Mouse (Mus musculus) hindbrain, postnatal 0 days (tissue): ENCODE data around the gene Fam222b. TPM values are rescaled to one million over a fixed set of nuclear protein-coding genes. Genes with fewer than 3 reads are reported as not detected.
A peak's percentile ranks its signal among the peaks of the same experiment; 100 is the strongest.

Experiments
- ATAC-seq: fragments of 200-750 bp; cut with Nextera tagmentation; 2 replicates; pipeline ENCODE4 v1.8.0; 2017; ENCODE audit warnings: mild to moderate bottlenecking, moderate TSS enrichment, moderate library complexity
- DNase-seq: peaks from one replicate; pipeline ENCODE4 v3.0.0-alpha.2; 2015; ENCODE audit warnings: low spot score
- H3K27ac ChIP-seq: fragments of 300-500 bp; sonication (generic); 2 replicates; pipeline ENCODE4 v1.5.1; 2014; ENCODE audit warnings: mild to moderate bottlenecking
- H3K27me3 ChIP-seq: fragments of 300-500 bp; sonication (generic); 2 replicates; pipeline ENCODE4 v1.6.1; 2014; ENCODE audit warnings: low read length, mixed read lengths; ENCODE audit not compliant: insufficient read depth
- H3K36me3 ChIP-seq: fragments of 300-500 bp; sonication (generic); 2 replicates; pipeline ENCODE4 v1.6.1; 2014; ENCODE audit warnings: low read length, mixed read lengths; ENCODE audit not compliant: insufficient read depth
- H3K4me1 ChIP-seq: fragments of 300-500 bp; sonication (generic); 2 replicates; pipeline ENCODE4 v1.6.1; 2014; ENCODE audit warnings: antibody characterized with exemption, low read length, mixed read lengths; ENCODE audit not compliant: insufficient read depth
- H3K4me2 ChIP-seq: fragments of 300-500 bp; sonication (generic); 2 replicates; pipeline ENCODE4 v1.6.1; 2014; ENCODE audit warnings: low read depth, mild to moderate bottlenecking, low read length, moderate library complexity, mixed read lengths
- H3K4me3 ChIP-seq: fragments of 300-500 bp; sonication (generic); 2 replicates; pipeline ENCODE4 v1.5.1; 2014; ENCODE audit warnings: low read length
- H3K9ac ChIP-seq: fragments of 300-500 bp; sonication (generic); replicated peaks from 2 replicates; pipeline ENCODE4 v1.6.1; 2014; ENCODE audit warnings: mild to moderate bottlenecking, low read length, moderate library complexity, mixed read lengths
- H3K9me3 ChIP-seq: fragments of 300-500 bp; sonication (generic); 2 replicates; pipeline ENCODE4 v1.6.1; 2016; ENCODE audit warnings: low read length, mixed read lengths
- CTCF ChIP-seq: IDR thresholded peaks from 2 replicates; pipeline ENCODE4 v1.5.1; 2016; ENCODE audit warnings: antibody characterized with exemption, control low read depth, low read depth
- WGBS: fragments of 180-500 bp; shearing (Covaris S2); extraction: QIAGEN DNeasy Blood & Tissue Kit; methylation state at CpG from one replicate; pipeline ENCODE4 v1.1.7; 2014; 5-methylcytosine and 5-hydroxymethylcytosine counted together
- polyA plus RNA-seq: library from polyadenylated mRNA; unstranded; fragments of >200 nt; fragmentation: Nextera tagmentation; extraction: Ambion mirVana; gene quantifications from 2 replicates; pipeline ENCODE4 v1.2.1, GENCODE M21; 2015
- total RNA-seq: library from RNA; depleted of rRNA; stranded (reverse); fragments of >200 nt; gene quantifications from 2 replicates; pipeline ENCODE4 v1.2.3, GENCODE M21; 2014

Gene Fam222b
- total and polyA plus RNA-seq, 2 experiments from 2014 or later = 22.9 to 32.6 TPM

GRCm38 (mm10) chr11:78086925-78087479, 7.5 kb upstream of the Fam222b start:
- no peak for TF ChIP-seq CTCF
- Histone ChIP-seq H3K4me2 (no peak overlapping the region), H3K27me3 (no peaks in the 10 kb centered on the region), H3K36me3 (no peaks in the 10 kb centered on the region), H3K9me3 (no peaks in the 10 kb centered on the region), H3K27ac (no peak overlapping the region), H3K9ac (no peak overlapping the region), H3K4me1 (no peaks in the 10 kb centered on the region), H3K4me3 (no peak overlapping the region)
- DNase-seq (no peak), ATAC-seq (no peak)
- WGBS = 76% methylated on average over 4 of the region's 4 CpGs

DNA sequence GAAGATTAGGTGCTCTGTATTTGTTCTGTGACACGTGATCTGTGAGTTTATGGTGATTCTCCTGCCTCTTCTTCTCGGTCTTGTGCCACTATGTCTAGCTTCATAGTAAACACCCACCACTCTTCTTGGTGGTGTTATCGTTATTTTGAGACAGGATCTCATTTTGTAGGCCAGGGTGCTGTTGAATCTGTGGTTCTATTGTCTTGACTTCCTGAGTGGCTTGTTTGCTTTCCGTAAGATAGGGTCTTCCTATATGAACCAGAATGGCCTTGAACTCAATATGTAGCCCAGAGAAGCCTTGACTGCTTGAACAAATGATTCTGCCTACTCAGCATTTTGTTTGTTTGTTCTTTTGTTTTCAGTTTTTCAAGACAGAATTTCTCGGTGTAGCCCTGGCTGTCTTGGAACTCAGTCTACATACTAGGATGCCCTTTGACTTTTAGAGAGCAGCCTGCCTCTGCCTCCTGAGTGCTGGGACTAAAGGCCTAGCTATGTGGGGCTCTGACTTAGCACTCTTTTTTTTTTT, 6.6 kb upstream of the Fam222b start:
- DNase-seq = no peak
- no peak overlapping the region for H3K4me3 ChIP-seq
- WGBS = 75% methylated on average over 5 of the region's 5 CpGs
- no peak overlapping the region for H3K4me2 ChIP-seq
- no peak overlapping the region for H3K27ac ChIP-seq
- no peaks in the 10 kb centered on the region for H3K27me3 ChIP-seq
- H3K9me3 ChIP-seq = no peaks in the 10 kb centered on the region
- no peaks in the 10 kb centered on the region for H3K36me3 ChIP-seq
- no peak for TF ChIP-seq CTCF
- no peak for ATAC-seq
- no peaks in the 10 kb centered on the region for H3K4me1 ChIP-seq
- no peak overlapping the region for H3K9ac ChIP-seq

DNA sequence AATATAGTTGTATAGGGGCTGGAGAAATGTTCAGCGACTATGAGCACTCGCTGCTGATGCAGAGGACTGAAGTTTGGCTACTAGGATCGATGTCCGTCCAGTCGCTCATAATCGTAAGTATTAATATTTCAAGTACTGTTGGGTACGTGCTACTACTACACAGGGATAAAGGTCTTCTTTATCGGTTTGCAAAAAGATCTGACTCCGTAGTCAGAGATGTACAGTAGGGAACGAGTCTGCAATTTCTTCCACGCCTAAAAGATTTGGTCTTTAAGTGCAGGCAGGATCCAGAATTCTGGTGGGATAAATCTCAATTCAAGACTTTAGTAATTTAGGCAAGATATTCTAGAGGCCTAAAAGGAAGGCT, 340 bp upstream of the Fam222b start:
- no peaks in the 10 kb centered on the region for H3K36me3 ChIP-seq
- peak overlapping the region; percentile 84 for H3K27ac ChIP-seq
- 53% methylated on average over 11 of the region's 11 CpGs for WGBS
- TF ChIP-seq CTCF = no peak
- ATAC-seq (no peak), DNase-seq (no peak)
- H3K4me2 ChIP-seq = peak overlapping the region; percentile 86
- H3K4me3 ChIP-seq = peak overlapping the region; percentile 87
- H3K9ac ChIP-seq = peak overlapping the region; percentile 89
- H3K4me1 ChIP-seq = peaks cover 17% of the 10 kb centered on the region
- H3K27me3 ChIP-seq = no peaks in the 10 kb centered on the region
- H3K9me3 ChIP-seq = no peaks in the 10 kb centered on the region

- Histone ChIP-seq H3K9me3 (no peaks in the 10 kb centered on the region), H3K27ac (peak overlapping the region; percentile 84), H3K4me3 (peak overlapping the region; percentile 87), H3K4me1 (peaks cover 17% of the 10 kb centered on the region), H3K4me2 (peak overlapping the region; percentile 86), H3K36me3 (no peaks in the 10 kb centered on the region), H3K9ac (peak overlapping the region; percentile 89), H3K27me3 (no peaks in the 10 kb centered on the region)
- no peak for DNase-seq
- WGBS = 17% methylated on average over 5 of the region's 5 CpGs
- no peak for TF ChIP-seq CTCF
- no peak for ATAC-seq
These were observed 670 bp downstream of the Fam222b start for GRCm38 (mm10) chr11:78095144-78095516.

DNA sequence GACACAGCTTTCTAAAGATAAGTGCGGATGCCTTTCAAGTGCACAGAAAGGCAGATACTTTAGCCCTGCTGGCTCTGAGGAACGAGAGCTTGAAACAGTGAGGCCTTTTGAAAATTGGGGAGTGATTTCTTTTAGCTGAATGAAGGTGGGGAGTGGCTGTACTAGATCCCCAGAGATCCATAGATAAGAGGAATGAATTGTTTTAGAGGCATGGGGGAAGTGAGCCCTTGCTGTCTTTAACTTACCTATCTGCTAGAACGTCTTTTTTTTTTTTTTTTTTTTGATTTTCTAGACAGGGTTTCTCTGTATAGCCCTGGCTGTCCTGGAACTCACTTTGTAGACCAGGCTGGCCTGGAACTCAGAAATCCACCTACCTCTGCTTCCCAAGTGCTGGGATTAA, 2.6 kb downstream of the Fam222b start:
- peak overlapping the region; percentile 86 for H3K4me2 ChIP-seq
- H3K4me3 ChIP-seq = peak overlapping the region; percentile 18
- H3K36me3 ChIP-seq = no peaks in the 10 kb centered on the region
- 0 out of 2 replicates have a peak overlapping the region, but pooled peaks have one; percentile 16 for H3K27ac ChIP-seq
- peak overlapping the region; percentile 30; the same call in 1 of the 2 replicates for H3K9ac ChIP-seq
- H3K27me3 ChIP-seq = no peaks in the 10 kb centered on the region
- no peak for TF ChIP-seq CTCF
- H3K9me3 ChIP-seq = no peaks in the 10 kb centered on the region
- H3K4me1 ChIP-seq = peaks cover 17% of the 10 kb centered on the region
- no peak for DNase-seq
- ATAC-seq = no peak
- 42% methylated on average over 3 of the region's 3 CpGs for WGBS

GRCm38 (mm10) chr11:78100746-78101145, 6.3 kb downstream of the Fam222b start:
- H3K4me2 ChIP-seq = no peak overlapping the region
- DNase-seq (no peak), ATAC-seq (no peak)
- TF ChIP-seq CTCF = no peak
- H3K9ac ChIP-seq = no peak overlapping the region
- H3K27me3 ChIP-seq = no peaks in the 10 kb centered on the region
- no peaks in the 10 kb centered on the region for H3K36me3 ChIP-seq
- H3K9me3 ChIP-seq = no peaks in the 10 kb centered on the region
- H3K4me1 ChIP-seq = peaks cover 10% of the 10 kb centered on the region
- no peak overlapping the region for H3K27ac ChIP-seq
- H3K4me3 ChIP-seq = no peak overlapping the region
- WGBS = 89% methylated on average over 11 of the region's 11 CpGs

DNA sequence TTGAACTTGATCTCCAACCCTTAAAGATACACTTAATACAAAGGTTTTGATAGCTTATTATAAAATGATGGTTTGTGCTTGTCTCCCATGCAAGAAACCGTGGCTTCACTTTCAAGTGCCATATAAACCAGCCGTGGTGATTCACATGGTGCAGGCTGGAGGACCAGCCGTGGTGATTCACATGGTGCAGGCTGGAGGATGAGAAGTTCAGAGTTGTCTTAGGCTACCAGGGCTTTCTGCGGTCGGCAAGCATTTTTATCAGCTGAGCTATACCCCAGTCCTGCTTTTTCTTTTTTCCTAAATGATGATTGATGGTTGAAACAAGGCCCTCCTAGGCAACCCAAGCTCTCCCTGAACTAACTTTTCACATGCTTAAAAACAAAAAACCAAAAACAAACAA, 7.7 kb downstream of the Fam222b start:
- WGBS = 84% methylated on average over 5 of the region's 5 CpGs
- Histone ChIP-seq H3K27me3 (no peaks in the 10 kb centered on the region), H3K27ac (no peak overlapping the region), H3K36me3 (no peaks in the 10 kb centered on the region), H3K4me1 (no peaks in the 10 kb centered on the region; the same call in 1 of the 2 replicates), H3K9me3 (no peaks in the 10 kb centered on the region), H3K9ac (no peak overlapping the region), H3K4me3 (no peak overlapping the region), H3K4me2 (no peak overlapping the region)
- no peak for TF ChIP-seq CTCF
- no peak for DNase-seq
- no peak for ATAC-seq
